ENCODE assay signal across 19 mouse cellular contexts in genomic region chr3:147652849-147653248, GRCm38 (mm10).
DNase-seq lines count a peak whose midpoint lies in the region; ATAC-seq and TF ChIP-seq lines count a peak whose summit lies in the region.
"Had no signal": no experiment of that assay in that cellular context is flagged by ENCODE, and none has a peak within 500 bp of the region (broad histone marks: within the 10 kb centered on the region; RNA-seq: fewer than 3 reads in every experiment).

No protein-coding gene starts in this region.

- H3K9ac ChIP-seq in midbrain, embryonic 11.5 days (ENCODE audit: low read length) = no peak overlapping the region
- no peak overlapping the region for H3K9ac ChIP-seq in hindbrain, embryonic 13.5 days
- no peak overlapping the region for H3K9ac ChIP-seq in midbrain, postnatal 0 days (replicated peaks; ENCODE audit: low read length, poor library complexity, severe bottlenecking)
- H3K9ac ChIP-seq: heart, embryonic 15.5 days; limb, embryonic 12.5 days; liver, embryonic 14.5 days; stomach, embryonic 15.5 days had no signal

- no peak for TF ChIP-seq POLR2A in cerebellum, adult 2 months (IDR thresholded peaks at IDR 0.05; ENCODE audit: borderline replicate concordance, insufficient read depth, low read length)

- H3K4me2 ChIP-seq in midbrain, embryonic 11.5 days = no peak overlapping the region
- no peak overlapping the region for H3K4me2 ChIP-seq in hindbrain, embryonic 13.5 days
- H3K4me2 ChIP-seq in midbrain, postnatal 0 days (ENCODE audit: low read depth, low read length, poor library complexity, severe bottlenecking) = no peak overlapping the region
- H3K4me2 ChIP-seq: heart, embryonic 15.5 days; limb, embryonic 12.5 days; stomach, embryonic 15.5 days had no signal

- peak; percentile 7 for DNase-seq in cerebellum, postnatal 14 days
- DNase-seq in cerebellum, adult 2 months = no peak
- DNase-seq in midbrain, embryonic 11.5 days (ENCODE audit: low spot score, missing footprints) = peak; percentile 26
- DNase-seq in midbrain, embryonic 10.5 days (ENCODE audit: low spot score) = no peak
- peak; percentile 14 for DNase-seq in midbrain, postnatal 0 days (ENCODE audit: low spot score)
- DNase-seq in urinary bladder, adult 2 months (ENCODE audit: low spot score) = no peak
- no peak for DNase-seq in embryo, embryonic 10 days (ENCODE audit: low spot score)
- DNase-seq: cerebellum, postnatal 36 days; heart, adult 18-20 months; kidney, adult 11 months; kidney, postnatal 10 days had no signal

- no peak overlapping the region for H3K27ac ChIP-seq in cerebellum, adult 2 months (ENCODE audit: insufficient read depth, low read length)
- H3K27ac ChIP-seq in midbrain, embryonic 11.5 days (ENCODE audit: low read depth, low read length) = no peak overlapping the region; the same call in 1 of the 2 replicates
- H3K27ac ChIP-seq in midbrain, embryonic 10.5 days (replicated peaks) = no peak overlapping the region
- H3K27ac ChIP-seq in hindbrain, embryonic 13.5 days = 0 out of 2 replicates have a peak overlapping the region, but pooled peaks have one; percentile 37
- no peak overlapping the region for H3K27ac ChIP-seq in midbrain, postnatal 0 days (ENCODE audit: low read depth, low read length)
- H3K27ac ChIP-seq: heart, embryonic 15.5 days; left cerebral cortex, adult 2 months; limb, embryonic 12.5 days; liver, embryonic 14.5 days; stomach, embryonic 15.5 days had no signal

- TF ChIP-seq CTCF in cerebellum, adult 2 months (IDR thresholded peaks at IDR 0.05; ENCODE audit: borderline replicate concordance, insufficient read depth, low read depth, low read length) = no peak
- no peak for TF ChIP-seq CTCF in midbrain, postnatal 0 days (IDR thresholded peaks at IDR 0.05)

- ATAC-seq in midbrain, embryonic 11.5 days (ENCODE audit: low FRiP score) = no peak
- peak; percentile 85 for ATAC-seq in hindbrain, embryonic 13.5 days (ENCODE audit: low FRiP score)
- no peak for ATAC-seq in midbrain, postnatal 0 days (ENCODE audit: low FRiP score)
- ATAC-seq: lung, postnatal 0 days had no signal

- no peaks in the 10 kb centered on the region for H3K36me3 ChIP-seq in midbrain, embryonic 11.5 days (ENCODE audit: control insufficient read depth, insufficient read depth, low read length)
- no peaks in the 10 kb centered on the region for H3K36me3 ChIP-seq in midbrain, embryonic 10.5 days
- H3K36me3 ChIP-seq in hindbrain, embryonic 13.5 days = no peaks in the 10 kb centered on the region
- no peaks in the 10 kb centered on the region for H3K36me3 ChIP-seq in midbrain, postnatal 0 days (ENCODE audit: insufficient read depth, low read length)
- H3K36me3 ChIP-seq: heart, embryonic 15.5 days; limb, embryonic 12.5 days; stomach, embryonic 15.5 days had no signal

- H3K4me3 ChIP-seq in cerebellum, adult 2 months (replicated peaks; ENCODE audit: insufficient read depth, low read depth, low read length) = no peak overlapping the region
- no peak overlapping the region for H3K4me3 ChIP-seq in midbrain, embryonic 11.5 days (ENCODE audit: low read depth, low read length)
- no peak overlapping the region for H3K4me3 ChIP-seq in midbrain, embryonic 10.5 days
- H3K4me3 ChIP-seq in hindbrain, embryonic 13.5 days = no peak overlapping the region
- H3K4me3 ChIP-seq in midbrain, postnatal 0 days (ENCODE audit: low read depth, low read length) = no peak overlapping the region
- H3K4me3 ChIP-seq: heart, embryonic 15.5 days; left cerebral cortex, adult 2 months; limb, embryonic 12.5 days; megakaryocyte, embryonic 14.5 days; stomach, embryonic 15.5 days had no signal

- no peaks in the 10 kb centered on the region for H3K9me3 ChIP-seq in midbrain, embryonic 11.5 days (ENCODE audit: control insufficient read depth, low read length)
- H3K9me3 ChIP-seq in midbrain, embryonic 10.5 days (replicated peaks) = no peaks in the 10 kb centered on the region
- H3K9me3 ChIP-seq in hindbrain, embryonic 13.5 days = no peaks in the 10 kb centered on the region
- no peaks in the 10 kb centered on the region for H3K9me3 ChIP-seq in midbrain, postnatal 0 days (ENCODE audit: low read length)
- H3K9me3 ChIP-seq: heart, embryonic 15.5 days; limb, embryonic 12.5 days; stomach, embryonic 15.5 days had no signal

- no peaks in the 10 kb centered on the region for H3K4me1 ChIP-seq in cerebellum, adult 2 months (ENCODE audit: control insufficient read depth, insufficient read depth, low read length)
- no peaks in the 10 kb centered on the region for H3K4me1 ChIP-seq in midbrain, embryonic 11.5 days (ENCODE audit: control insufficient read depth, insufficient read depth, low read length)
- no peaks in the 10 kb centered on the region for H3K4me1 ChIP-seq in midbrain, embryonic 10.5 days
- H3K4me1 ChIP-seq in hindbrain, embryonic 13.5 days (replicated peaks) = peaks cover 3% of the 10 kb centered on the region; the same call in 1 of the 2 replicates
- no peaks in the 10 kb centered on the region for H3K4me1 ChIP-seq in midbrain, postnatal 0 days (ENCODE audit: insufficient read depth, low read length)
- H3K4me1 ChIP-seq: heart, embryonic 15.5 days; limb, embryonic 12.5 days; megakaryocyte, embryonic 14.5 days had no signal

- 15% methylated on average over 6 of the region's 6 CpGs for WGBS in cerebellum, adult 2 months
- WGBS in midbrain, embryonic 11.5 days = 72% methylated on average over 6 of the region's 6 CpGs
- 71% methylated on average over 6 of the region's 6 CpGs for WGBS in midbrain, embryonic 10.5 days
- WGBS in hindbrain, embryonic 13.5 days = 40% methylated on average over 6 of the region's 6 CpGs
- WGBS in midbrain, postnatal 0 days = 42% methylated on average over 6 of the region's 6 CpGs

- H3K27me3 ChIP-seq in cerebellum, adult 2 months (ENCODE audit: control insufficient read depth, insufficient read depth, low read length) = no peaks in the 10 kb centered on the region
- H3K27me3 ChIP-seq in midbrain, embryonic 11.5 days (ENCODE audit: control insufficient read depth, insufficient read depth, low read length) = no peaks in the 10 kb centered on the region
- H3K27me3 ChIP-seq in midbrain, embryonic 10.5 days (ENCODE audit: low read depth, poor library complexity, severe bottlenecking) = no peaks in the 10 kb centered on the region
- no peaks in the 10 kb centered on the region for H3K27me3 ChIP-seq in hindbrain, embryonic 13.5 days
- no peaks in the 10 kb centered on the region for H3K27me3 ChIP-seq in midbrain, postnatal 0 days (ENCODE audit: insufficient read depth, low read length)
- H3K27me3 ChIP-seq: heart, embryonic 15.5 days; limb, embryonic 12.5 days; megakaryocyte, embryonic 14.5 days; stomach, embryonic 15.5 days had no signal

Comparison
In these comparisons a context has a peak if more than half of its experiments do, and no peak if none do; other contexts are left out.
1. DNase-seq: peak in cerebellum, postnatal 14 days (2 of 2), midbrain, embryonic 11.5 days (single experiment) and midbrain, postnatal 0 days (single experiment); none in cerebellum, adult 2 months (0 of 2), midbrain, embryonic 10.5 days (single experiment), urinary bladder, adult 2 months (single experiment) and embryo, embryonic 10 days (single experiment).